Mouse (Mus musculus): Measurements from ENCODE around the gene Htr1f.
"Not testable (repeated sequence)": the region's sequence is repeated elsewhere in the genome, so short reads cannot be mapped to it uniquely, and the experiment has no call there.

The Htr1f gene

DNA sequence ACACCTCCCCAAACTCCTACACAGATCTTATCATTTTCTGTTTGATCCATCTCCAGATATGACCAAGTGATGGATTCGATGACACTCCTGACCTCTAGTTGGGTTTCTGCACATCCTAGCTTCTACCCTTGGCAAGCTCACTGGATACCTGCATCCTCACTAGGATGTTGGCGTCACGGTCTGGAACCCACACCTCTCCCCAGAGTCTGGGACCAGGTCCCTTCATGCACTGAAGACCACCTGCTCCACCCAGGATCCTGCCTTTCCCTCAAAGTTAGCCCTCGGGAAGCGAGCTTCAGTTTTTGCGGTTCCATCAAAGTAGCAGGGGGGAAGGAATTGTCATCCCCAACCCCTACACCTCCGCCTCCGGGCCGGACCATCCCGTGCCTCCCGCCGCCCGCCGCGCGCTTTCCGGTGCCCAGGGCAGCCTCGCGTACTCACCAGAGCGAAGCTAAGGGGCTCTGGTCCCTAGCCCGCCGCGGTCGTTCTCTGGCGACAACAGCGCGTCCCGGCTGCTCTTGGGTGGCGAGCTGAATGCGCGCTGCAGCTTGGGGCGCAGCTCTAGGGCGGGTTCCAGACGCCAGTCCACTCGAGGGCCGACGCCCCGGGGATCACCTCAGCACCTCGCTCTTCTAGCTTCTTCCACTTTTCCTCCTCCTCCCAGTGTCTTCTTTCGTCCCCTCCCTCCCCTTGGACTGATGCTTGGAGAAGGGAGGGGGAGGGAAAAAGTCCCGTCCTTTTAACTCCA, at the start of gene Htr1f:
Htr1f (minus strand) TSS at position 671 of the 748 bp plus-strand sequence.
- no peak for DNase-seq (ENCODE audit: low spot score in 2 of 2)

DNA sequence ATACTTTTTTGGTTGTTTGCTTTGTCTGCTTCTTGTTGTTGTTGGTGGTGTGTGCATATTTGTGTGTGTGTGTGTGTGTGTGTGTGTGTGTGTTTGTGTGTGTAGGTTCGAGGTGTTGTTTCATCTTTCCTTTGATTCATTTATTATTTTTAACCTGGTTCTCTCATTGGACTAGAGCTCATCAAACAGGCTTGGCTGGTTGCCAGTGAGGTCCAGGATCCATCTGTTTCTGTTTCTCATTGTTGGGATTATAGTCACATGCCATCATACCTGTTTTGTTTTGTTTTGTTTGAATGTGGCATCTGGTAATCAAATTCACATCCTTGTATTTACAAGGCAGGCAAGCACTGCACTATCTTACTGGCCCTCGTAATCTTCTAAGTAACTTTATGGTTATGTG, 34.1 kb upstream of the Htr1f start:
- DNase-seq (ENCODE audit: low spot score in 2 of 2) = no peak

DNA sequence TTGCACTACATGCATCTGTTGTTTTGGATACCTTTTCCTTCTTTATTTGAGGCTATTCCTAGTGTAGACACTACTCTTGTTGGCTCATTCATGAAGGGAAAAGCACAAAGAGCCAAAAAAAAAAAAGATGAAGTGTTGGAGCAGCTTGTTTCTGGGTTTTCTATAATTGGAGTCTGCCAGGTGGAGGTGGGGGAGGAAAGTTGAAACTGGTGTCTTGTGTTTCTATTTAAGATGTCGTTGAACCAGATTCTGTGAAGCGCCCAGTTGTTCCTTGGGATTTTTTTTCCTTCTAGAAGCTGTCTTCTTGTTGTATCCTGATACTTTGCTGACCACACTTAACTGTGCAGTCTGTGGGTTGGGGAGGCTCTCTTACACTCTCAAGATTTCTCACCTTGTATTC, 23.7 kb upstream of the Htr1f start:
- DNase-seq (ENCODE audit: low spot score in 2 of 2) = no peak

DNA sequence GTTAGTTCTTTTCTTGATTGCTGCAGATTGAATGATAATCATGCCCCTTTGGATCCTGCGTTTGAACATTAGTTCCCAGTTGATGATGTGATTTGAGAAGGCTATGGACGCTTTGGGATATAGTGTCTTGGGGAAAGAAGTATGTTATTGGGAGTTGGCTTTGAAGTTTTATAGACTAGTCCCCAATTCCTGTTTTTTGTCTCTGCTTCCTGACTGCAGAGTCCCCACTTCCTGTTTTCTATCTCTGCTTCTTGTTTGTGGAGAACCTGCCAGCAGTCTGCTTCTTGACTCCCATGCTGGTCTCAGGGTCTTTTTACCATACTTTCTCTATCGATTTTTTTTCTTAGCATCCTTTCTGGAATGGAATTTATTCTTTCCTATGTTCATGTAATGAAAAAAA, 22.2 kb upstream of the Htr1f start:
- no peak for DNase-seq (ENCODE audit: low spot score in 2 of 2)

DNA sequence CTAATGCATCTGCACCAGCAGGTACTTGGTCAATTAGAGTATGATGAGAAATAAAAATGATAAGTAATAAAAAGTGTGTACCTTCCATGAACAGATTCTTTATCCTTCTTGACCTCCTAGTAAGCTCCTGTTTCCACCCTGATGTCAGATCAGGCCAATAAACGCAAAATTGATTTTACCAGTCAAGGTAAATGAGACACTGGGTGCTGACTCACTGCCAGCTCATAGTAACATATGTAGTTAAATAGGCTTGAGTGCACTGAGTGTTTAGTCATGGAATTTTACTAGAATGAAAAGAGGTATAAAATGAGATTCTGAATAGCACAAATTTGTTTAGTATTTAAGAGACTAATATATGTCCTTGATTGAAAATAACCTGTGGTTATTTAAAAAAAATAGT, 6.6 kb upstream of the Htr1f start:
- DNase-seq (ENCODE audit: low spot score in 2 of 2) = no peak

DNA sequence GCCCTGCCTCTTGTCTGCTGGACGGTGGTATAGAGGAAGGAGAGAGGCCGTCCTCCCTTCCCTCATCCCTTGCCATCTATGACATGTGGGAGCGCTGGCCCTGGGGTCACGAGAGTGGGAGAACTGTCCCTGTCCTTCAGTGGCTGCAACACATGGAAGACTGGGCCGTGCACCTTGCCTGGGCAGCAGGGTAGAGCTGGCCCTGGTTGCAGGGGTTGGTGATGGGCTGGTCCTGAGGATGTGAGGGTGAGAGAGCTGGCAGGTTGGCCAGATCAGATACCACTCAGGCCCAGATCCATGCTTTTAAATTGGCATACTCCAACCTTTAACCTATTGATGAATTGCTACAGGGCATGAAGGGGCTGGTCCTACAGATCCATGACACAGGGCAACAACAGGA, 12.1 kb downstream of the Htr1f start:
- no peak for DNase-seq (ENCODE audit: low spot score in 2 of 2)

DNA sequence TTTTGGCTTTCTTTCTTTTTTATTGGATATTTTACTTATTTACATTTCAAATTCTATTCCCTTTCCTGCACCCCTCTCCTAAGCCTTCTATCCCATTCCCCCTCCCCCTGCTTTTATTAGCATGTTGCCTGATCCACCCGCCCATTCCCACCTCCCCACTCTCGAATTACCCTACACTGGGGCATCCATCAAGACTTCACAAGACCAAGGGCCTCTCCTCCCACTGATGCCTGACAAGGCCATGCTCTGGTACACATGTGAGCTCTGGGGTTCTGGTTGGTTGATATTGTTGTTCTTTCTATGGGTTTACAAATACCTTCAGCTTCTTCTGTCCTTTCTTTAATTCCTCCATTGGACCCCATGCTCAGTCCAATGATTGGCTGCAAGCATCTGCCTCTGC, 22.2 kb downstream of the Htr1f start:
- no peak for DNase-seq (ENCODE audit: low spot score in 2 of 2)

DNA sequence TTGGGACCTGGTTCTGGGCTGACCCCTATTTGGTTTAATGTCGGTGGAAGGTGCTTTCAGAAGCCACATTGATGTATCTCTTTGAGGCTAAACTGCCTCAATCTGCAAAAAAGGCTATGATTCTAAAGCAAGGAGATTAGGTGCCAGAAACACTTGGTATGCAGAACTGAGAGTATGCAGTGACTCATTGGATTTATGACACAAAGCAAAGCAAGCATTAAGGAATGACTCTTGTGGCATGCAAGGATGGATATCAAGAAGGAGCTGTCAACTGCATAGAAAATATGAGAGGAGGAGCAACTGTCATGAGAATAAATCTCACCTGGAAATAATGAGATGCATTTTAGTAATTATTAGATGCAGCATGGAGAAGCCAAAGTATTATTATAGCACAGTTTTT, 35.8 kb downstream of the Htr1f start:
- no peak for DNase-seq (ENCODE audit: low spot score in 2 of 2)

DNA sequence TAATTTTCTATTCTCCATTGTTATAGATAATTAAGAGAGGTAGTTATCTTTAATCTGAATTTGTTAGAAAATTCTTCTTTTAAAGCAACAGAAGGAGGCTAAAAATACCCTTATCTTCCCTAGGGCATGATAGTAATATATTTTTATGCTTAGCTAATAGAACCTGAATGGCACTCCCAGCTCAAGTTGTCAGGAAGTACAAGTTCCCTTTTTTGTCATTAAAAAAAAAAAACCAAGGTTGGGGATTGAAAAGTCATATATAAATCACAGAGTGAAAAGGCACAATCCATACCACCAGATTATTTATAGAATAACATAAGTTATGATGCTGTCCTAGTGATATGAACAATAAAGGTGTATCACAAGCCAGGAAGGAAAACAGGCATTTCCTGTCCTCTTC, 39.4 kb downstream of the Htr1f start:
- DNase-seq (ENCODE audit: low spot score in 2 of 2) = no peak

DNA sequence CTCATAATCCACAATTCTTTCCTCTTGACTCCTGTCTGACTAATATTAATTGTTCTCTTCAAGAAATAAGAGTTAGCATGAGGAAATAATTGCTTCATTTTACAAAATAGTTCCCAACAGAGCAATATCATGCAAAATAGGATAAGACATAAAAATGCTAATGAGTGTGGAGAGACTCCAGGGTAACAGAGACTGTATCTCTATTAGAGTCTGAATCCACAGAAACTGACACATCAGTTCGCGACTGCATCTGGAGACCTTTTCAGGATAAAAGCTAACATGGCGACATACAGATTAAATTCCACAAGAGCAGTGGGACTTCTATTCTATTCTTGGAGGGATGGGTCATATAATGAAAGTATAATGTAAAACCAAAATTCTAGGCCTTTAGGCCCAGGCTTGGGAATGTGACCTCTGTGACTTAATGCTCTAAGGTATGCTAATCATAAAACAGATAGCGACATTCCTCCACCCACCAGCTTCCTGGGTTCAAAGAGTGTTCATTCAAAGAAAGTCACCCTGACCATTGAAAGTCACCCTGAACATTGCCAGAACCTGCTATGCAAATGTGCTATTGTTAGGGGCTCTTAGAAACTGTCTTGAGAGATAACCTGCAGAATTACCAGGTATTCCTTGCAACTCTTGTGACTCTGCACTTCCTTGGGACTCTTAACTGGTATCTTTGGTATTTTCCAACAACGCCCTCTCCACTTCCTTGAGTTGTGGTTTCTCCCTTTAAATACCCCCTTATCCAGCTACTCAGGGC, 67.8 kb downstream of the Htr1f start:
- not testable (repeated sequence) for DNase-seq (ENCODE audit: low spot score in 2 of 2)

DNA sequence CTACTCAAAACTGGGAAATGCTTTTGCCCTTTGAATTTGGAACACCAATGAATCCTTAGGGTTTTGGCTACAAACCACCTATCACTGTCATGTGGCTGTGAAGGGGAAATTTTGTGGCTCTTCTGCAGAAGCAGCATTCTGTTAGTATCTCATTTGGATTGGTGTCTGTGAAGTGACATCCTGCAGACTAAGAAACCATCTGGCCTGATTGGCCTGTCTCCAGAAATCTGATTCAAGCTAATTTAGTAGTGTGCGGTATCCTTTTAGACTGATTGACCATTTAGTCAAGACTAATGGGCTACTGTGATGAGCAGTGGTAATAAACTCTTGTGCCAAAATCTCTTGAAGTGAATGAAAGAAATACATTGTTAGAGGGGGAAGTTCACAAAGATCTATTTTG, 76.0 kb downstream of the Htr1f start:
- DNase-seq (ENCODE audit: low spot score in 2 of 2) = no peak

DNA sequence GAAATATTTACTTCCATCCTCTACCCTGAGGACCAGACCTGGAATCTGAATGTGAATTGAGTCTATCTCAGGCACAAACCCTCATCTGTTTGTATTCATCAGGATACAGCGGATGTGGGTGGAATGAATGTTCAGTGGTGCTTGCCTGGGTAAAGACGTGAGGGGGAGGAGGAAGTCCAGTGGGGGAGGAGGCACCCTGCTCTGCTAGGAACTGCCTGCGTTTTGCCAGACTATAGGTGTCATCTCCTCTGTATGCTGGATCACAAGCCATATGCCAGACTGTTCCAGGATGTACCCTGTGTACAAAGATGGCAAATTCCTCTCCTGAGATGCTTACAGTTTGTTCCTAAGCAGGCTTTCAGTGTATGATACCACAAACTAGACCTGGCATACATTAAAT, 83.3 kb downstream of the Htr1f start:
- DNase-seq (ENCODE audit: low spot score in 2 of 2) = no peak

DNA sequence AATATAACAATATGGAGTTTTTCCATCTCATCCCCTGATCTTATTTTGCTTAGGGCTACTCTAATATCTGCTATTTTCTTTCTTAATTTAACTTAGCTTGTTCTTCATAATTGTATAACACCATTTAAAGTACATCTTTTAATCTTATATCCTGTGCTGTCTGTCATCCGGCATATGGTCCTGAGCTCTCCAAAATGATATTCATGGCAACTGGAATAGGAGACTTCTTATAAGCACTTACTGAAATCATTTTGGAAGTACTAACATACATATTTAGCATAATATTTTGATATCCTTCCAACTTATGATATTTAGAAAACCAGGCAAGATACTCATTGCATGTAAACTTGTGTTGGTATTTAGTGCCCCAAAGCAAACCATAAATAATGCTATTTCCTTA, 86.9 kb downstream of the Htr1f start:
- no peak for DNase-seq (ENCODE audit: low spot score in 2 of 2)

DNA sequence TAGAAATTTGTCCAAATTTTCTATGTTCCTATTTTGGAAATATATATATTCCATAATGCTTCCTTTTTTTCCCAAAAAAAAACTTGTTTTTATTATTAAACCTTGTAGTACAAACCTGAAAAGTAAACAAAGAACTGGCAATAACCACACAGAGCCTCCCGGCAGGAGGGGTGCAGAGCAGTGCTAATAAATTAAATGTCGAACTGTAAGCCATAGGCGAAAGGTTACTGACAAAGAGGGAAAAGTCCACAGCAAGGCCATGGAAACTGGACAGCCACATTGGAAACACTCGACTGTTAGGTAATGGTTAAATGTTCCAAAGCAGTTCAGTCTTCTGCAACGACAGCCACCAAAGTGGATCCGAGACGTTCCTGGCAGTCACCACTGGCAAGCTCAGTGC, 87.5 kb downstream of the Htr1f start:
- DNase-seq (ENCODE audit: low spot score in 2 of 2) = no peak

DNA sequence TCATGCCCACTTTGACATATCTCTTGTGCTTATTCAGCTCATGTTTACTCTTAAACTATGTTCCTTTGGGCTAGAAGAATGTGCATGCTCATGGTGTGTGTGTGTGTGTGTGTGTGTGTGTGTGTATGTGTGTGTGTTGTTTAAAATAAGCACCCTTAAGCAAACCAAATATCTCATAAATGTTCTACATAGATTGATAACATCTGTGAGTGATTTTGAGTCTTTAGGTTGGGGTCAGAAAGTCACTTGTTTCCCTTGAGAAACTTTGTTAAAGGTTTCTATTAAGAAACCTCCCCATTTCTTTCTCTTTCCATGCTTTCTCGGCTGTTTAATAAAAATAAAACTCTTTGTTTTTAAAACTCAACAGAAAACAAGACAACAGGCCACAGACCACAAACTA, 88.1 kb downstream of the Htr1f start:
- DNase-seq (ENCODE audit: low spot score in 2 of 2) = peak; percentile 9 to 22

DNA sequence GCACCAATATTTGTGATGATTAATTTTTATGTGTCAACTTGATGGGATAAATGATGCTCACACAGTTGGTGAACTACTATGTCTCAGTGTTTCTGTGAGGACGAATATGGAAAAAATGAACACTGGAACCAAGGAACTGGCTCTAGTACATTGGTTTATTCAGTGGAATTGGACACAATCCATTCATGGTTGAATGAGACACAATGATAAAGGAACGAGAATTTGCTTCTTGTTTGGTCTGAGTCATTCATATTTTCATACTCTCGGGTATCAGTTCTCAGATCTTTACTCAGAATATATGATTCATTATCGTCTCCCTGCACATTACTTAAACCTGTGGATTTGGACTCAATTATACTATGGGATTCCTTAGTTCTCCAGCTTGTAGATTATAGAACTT, 90.4 kb downstream of the Htr1f start:
- no peak for DNase-seq (ENCODE audit: low spot score in 2 of 2)

DNA sequence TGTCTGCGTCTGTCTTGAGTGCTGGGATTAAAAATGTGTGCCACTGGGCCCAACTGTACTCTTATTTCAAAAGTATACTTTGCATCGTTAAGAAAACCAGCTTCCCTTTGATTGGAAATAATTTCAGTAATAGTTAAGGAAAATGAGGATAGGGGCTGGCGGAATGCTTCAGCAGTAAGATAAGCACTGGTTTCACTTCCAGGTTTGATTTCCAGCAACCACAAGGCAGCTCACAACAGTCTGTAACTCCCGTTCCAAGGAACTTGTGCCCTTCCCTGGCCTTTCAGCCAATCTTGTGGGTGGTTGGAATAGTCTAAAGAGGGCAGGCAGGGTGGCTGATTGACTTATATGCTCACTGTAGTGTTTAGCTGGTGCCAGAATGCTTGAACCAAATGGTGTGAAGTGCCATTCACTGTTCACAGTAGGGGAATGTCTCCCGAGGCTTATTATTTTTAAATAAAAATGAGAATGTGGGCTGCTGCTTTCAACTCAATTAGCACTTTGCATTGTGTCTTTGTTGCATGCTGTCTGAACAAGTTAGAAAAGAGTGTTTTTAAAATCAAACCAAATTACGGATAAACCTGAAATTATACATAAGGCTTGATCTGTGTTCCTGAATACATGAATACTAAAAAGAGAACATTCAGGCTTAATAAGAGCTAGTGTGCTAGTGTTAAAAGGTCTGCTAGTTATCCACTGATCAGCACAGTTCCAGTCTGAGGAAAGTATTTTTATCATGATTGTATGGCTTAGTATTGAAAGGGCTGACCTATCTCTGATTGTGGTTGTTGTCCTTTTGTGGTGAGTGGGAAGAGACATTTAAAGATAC, 103.4 kb downstream of the Htr1f start:
- no peak for DNase-seq (ENCODE audit: low spot score in 2 of 2)

DNA sequence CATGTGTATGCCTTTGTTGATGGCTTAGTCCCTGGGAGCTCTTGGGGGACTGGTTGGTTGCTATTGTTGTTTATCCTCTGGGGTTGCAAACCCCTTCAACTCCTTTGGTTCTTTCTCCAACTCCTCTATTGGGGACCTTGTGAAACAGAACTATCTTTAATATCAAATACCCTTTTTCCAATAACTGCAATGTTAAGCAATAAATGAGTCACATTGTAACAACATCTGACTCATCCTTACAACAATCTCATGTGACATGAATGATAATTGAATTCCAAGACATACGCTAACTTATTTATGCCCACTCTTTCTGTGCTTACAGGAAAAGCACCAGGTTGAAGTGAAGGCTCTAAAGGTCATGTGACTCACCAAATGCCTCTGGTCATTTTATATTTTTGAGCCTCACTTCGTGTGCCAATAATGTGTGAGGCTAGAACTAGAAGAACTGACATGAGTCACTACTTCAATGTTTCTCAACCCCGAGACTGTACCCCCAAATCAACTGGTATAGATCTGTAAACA, 116.3 kb downstream of the Htr1f start:
- DNase-seq (ENCODE audit: low spot score in 2 of 2) = no peak

DNA sequence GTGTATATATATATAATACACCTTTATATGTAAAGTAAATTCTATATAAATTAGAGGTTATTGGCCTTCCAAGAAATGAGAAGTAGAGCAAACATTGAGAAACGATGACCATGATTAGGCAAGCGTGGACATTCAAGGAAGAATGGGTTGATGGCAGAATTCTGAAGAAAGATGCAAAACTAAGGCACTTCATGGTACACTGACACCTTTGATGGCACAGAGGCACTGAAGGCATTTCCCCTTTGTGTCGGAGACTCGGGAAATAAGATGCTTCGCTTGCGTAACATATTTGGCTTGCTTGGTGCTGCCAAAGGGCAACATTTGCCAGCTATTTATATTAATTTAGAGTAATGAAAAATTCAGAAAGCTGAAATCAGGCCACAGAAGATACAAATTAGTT, 118.1 kb downstream of the Htr1f start:
- no peak for DNase-seq (ENCODE audit: low spot score in 2 of 2)

DNA sequence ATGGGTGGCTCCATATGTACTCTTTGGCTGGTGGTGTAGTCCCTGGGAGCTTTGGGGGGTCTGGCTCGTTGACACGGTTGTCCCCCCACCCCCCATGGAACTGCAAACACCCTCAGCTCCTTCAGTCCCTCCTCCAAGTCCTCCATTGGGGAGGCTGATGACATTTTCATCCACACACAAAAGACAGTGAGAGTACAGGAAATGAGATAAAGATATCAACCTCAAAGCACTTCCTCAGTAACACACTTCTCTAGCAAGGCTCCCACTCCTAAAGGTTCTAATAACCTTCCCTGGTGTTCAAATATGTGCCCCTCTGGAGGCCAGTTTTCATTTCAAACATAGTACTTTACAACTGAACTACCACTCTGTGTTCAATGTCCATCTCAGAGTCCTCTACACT, 118.6 kb downstream of the Htr1f start:
- DNase-seq (ENCODE audit: low spot score in 2 of 2) = no peak

DNA sequence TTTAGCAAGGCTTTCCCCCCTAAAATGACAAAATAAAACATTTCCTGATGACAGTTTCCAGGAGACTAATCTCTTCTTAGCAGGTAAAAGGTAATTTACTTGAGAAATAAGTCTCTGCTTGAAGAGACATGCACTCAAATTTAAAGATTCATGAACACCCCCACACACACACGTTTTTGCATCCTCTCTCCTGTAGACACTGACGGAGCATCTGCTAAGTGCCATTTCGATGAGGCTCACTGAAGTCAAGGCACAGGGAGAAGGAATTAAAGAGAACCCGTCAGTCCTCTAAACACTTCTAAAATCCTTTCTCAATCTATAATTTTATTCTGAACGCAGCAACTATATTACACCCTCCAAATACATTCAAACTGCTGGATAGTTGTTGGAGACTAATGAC, 131.0 kb downstream of the Htr1f start:
- no peak for DNase-seq (ENCODE audit: low spot score in 2 of 2)

DNA sequence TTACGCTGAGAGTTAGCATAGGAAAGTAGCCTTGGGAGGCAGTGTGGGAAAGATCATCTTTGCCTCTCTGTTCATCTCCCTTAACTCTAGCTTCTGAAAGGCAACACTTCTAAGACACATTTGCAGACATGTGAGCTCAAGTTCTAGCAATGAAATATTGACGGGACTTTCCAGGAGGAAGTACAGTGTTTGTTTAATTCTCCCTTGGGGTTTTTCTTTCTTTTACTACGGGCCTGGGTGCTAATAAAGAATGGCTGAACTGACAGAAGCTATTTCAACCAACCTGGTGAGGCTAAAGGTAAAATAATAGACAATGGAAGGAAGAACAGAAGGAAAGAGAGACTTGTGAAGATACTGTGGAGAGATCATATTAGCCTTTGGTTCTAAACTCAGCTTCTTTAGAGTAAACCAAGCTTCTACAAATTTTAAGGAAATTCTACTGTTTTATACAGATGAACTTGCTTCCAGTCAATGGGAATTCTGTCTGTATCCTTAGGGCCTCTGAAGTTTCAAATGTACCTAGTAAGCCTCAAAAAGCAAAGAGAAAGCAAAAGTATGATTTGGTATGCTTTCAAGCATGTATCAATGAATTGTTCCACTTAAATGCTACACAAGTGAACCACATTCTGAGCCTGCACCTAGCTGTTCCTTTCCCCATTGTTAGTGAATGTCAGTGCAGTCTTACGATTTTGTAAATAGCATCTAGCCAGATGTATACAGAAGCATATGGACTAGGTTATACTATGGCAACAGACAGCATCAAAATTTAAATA, 131.9 kb downstream of the Htr1f start:
- DNase-seq (ENCODE audit: low spot score in 2 of 2) = no peak
